Mouse (Mus musculus): Measurements from ENCODE around the gene Steap4. TPM values are rescaled to one million over a fixed set of nuclear protein-coding genes. Genes with fewer than 3 reads are reported as not detected.
A peak's percentile ranks its signal among the peaks of the same experiment; 100 is the strongest.
"Not testable (repeated sequence)": the region's sequence is repeated elsewhere in the genome, so short reads cannot be mapped to it uniquely, and the experiment has no call there.

Gene Steap4
- polyA plus RNA-seq (2015; fragmentation: Nextera tagmentation; extraction: Ambion mirVana), result 0.17 and 0.33 TPM in 2 replicates

DNA sequence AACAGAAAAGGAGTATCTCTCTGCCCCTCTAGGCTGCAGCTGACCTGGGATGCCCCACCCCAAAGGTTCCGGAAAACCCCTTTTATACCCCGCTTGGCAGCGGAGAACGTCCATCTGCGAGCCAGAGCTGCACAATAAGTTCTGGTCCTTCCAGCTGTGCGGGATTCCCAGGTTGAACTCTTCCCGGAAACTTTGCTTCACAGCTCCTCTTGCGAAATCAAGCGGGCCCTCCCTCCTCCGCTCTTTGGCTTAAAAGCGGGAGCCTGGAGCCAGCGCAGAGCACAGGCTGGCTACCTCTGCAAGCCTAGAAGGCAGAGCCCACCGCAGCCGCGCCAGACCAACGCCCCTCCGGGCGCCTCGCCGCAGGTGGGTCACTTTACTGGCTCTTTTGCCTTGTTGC lies at the start of gene Steap4:
Gene Steap4, plus strand, starts transcription at position 282 of the 400 bp plus-strand sequence.
- no peaks in the 10 kb centered on the region for H3K36me3 ChIP-seq
- H3K27ac ChIP-seq (replicated peaks), result no peak within 1 kb of the TSS
- H3K4me2 ChIP-seq, result peak within 1 kb of the TSS; percentile 70
- 0 out of 2 replicates have a peak, but pooled peaks cover 8% of the 10 kb centered on the region for H3K4me1 ChIP-seq
- H3K4me3 ChIP-seq, result peak within 1 kb of the TSS; percentile 44
- no peaks in the 10 kb centered on the region for H3K27me3 ChIP-seq (replicated peaks)
- ATAC-seq (ENCODE audit: extremely low read depth, insufficient number of reproducible peaks, low FRiP score, low TSS enrichment), result no peak
- no peaks in the 10 kb centered on the region for H3K9me3 ChIP-seq
- 2% methylated on average over 20 of the region's 20 CpGs for WGBS
- H3K9ac ChIP-seq, result peak within 1 kb of the TSS; percentile 68

- Histone ChIP-seq H3K4me1 (no peaks in the 10 kb centered on the region), H3K4me2 (no peak overlapping the region), H3K4me3 (no peak overlapping the region), H3K9me3 (no peaks in the 10 kb centered on the region), H3K36me3 (no peaks in the 10 kb centered on the region), H3K9ac (no peak overlapping the region), H3K27me3 (replicated peaks) (no peaks in the 10 kb centered on the region), H3K27ac (replicated peaks) (no peak overlapping the region)
- ATAC-seq (ENCODE audit: extremely low read depth, insufficient number of reproducible peaks, low FRiP score, low TSS enrichment), result no peak
- 57% methylated on average over 3 of the region's 3 CpGs for WGBS
Observed at GRCm38 (mm10) chr5:7911975-7912374, 48.3 kb upstream of the Steap4 start.

DNA sequence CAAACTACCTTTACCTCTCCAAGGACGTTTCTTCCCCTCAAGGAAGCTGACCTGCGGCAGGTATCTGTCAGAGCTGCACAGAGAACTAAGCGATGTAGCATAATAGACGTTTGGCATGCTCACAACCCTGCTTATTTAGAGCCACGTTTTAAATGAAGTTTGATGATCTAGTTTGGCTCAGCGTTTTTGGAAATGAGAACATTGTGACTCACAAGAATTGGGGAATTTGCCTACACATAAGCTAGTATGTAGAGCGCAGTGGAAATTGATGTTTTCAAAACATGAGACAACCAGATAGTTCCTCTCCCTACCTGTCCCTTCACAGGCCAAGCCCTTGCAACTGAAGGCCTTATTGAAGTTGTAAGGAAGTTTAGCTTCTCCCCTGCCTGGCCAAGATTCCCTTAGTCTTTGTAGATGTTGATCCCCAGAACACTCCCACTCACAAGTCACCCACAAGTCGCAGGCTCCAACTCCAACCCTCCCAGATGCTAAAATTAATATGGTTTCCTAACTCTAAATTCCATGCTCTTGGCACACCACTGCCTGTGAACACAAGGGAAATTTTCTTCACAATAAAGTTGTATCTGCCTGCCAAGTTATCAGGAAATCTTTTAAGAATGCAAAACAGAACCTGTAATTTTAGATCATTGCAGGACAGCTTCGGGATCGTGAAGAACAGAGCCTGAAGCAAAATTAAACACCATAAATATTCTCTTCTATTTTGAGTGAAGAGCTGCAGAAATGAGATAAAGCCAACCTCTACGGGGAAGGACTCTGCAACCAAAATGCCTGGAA lies 42.6 kb upstream of the Steap4 start:
- H3K4me2 ChIP-seq, result no peak overlapping the region
- H3K36me3 ChIP-seq, result no peaks in the 10 kb centered on the region
- no peaks in the 10 kb centered on the region for H3K9me3 ChIP-seq
- no peaks in the 10 kb centered on the region for H3K4me1 ChIP-seq
- H3K27me3 ChIP-seq (replicated peaks), result no peaks in the 10 kb centered on the region
- no peak for ATAC-seq (ENCODE audit: extremely low read depth, insufficient number of reproducible peaks, low FRiP score, low TSS enrichment)
- 74% methylated on average over 11 of the region's 11 CpGs for WGBS
- no peak overlapping the region for H3K4me3 ChIP-seq
- H3K27ac ChIP-seq (replicated peaks), result no peak overlapping the region
- no peak overlapping the region for H3K9ac ChIP-seq

DNA sequence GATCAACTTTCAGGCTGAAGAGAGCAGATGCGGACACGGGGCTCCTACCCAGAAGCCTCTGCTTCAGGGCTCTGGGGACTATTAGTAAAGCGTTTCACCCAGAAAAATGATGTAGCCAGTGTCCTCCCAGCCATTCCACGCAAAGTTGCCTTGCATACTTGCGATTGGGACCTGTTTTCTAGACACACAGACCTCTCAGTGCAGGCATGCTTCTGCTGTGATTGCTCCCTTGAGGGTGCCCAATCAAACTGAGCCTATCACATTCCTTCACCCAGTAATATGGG lies 42.0 kb upstream of the Steap4 start:
- H3K4me3 ChIP-seq, result no peak overlapping the region
- no peaks in the 10 kb centered on the region for H3K4me1 ChIP-seq
- H3K4me2 ChIP-seq, result no peak overlapping the region
- no peak for ATAC-seq (ENCODE audit: extremely low read depth, insufficient number of reproducible peaks, low FRiP score, low TSS enrichment)
- no peak overlapping the region for H3K9ac ChIP-seq
- 66% methylated on average over 5 of the region's 5 CpGs for WGBS
- no peak overlapping the region for H3K27ac ChIP-seq (replicated peaks)
- no peaks in the 10 kb centered on the region for H3K27me3 ChIP-seq (replicated peaks)
- no peaks in the 10 kb centered on the region for H3K36me3 ChIP-seq
- no peaks in the 10 kb centered on the region for H3K9me3 ChIP-seq

DNA sequence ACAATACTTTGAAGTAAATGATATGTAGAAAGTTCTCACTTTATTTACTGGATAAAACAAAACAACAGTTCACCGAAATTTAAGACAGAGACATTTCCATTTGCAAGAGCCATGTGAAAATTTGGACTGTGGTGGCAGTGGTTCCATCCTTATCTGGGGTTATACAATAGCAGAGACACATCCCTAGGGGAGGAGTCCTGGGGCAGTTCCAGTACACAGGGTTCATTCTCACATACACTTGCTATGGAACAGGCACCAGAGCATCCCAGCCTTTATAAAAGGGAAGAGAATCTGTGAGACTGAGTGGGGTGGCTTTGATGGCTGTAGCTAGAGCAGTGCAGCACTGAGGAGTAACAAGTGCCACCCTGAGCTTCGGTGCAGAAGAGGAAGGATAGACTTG lies 40.6 kb upstream of the Steap4 start:
- Histone ChIP-seq H3K9me3 (no peaks in the 10 kb centered on the region), H3K9ac (no peak overlapping the region), H3K4me2 (no peak overlapping the region), H3K4me1 (no peaks in the 10 kb centered on the region), H3K27me3 (replicated peaks) (no peaks in the 10 kb centered on the region), H3K27ac (replicated peaks) (no peak overlapping the region), H3K4me3 (no peak overlapping the region), H3K36me3 (no peaks in the 10 kb centered on the region)
- WGBS, result 64% methylated on average over 2 of the region's 2 CpGs
- no peak for ATAC-seq (ENCODE audit: extremely low read depth, insufficient number of reproducible peaks, low FRiP score, low TSS enrichment)

DNA sequence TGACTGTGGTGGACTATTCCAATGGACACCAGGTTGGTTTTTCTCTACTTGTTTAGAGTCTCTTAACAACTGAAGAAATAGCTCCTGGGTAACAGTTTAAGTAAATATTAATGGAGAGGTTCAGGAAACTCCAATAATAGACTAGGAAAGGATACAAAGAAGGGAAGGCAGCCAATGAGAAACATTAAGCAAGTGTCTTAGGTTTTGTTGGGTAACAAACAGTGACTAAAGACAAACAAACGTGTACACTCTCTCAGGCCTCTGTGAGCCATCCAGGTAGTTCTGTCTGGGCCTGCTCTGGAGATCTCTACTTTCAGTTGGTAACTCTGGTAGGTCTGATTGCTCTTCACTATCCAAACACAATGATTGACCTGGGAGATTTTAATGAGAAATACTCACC lies 37.5 kb upstream of the Steap4 start:
- H3K27ac ChIP-seq (replicated peaks), result no peak overlapping the region
- H3K9ac ChIP-seq, result no peak overlapping the region
- no peak overlapping the region for H3K4me2 ChIP-seq
- H3K4me1 ChIP-seq, result no peaks in the 10 kb centered on the region
- ATAC-seq (ENCODE audit: extremely low read depth, insufficient number of reproducible peaks, low FRiP score, low TSS enrichment), result no peak
- H3K36me3 ChIP-seq, result no peaks in the 10 kb centered on the region
- no peaks in the 10 kb centered on the region for H3K9me3 ChIP-seq
- no peak overlapping the region for H3K4me3 ChIP-seq
- 63% methylated on average over 1 of the region's 1 CpGs for WGBS
- H3K27me3 ChIP-seq (replicated peaks), result no peaks in the 10 kb centered on the region

GRCm38 (mm10) chr5:7923666-7924065 lies 36.6 kb upstream of the Steap4 start:
- H3K9me3 ChIP-seq, result no peaks in the 10 kb centered on the region
- H3K4me3 ChIP-seq, result no peak overlapping the region
- ATAC-seq (ENCODE audit: extremely low read depth, insufficient number of reproducible peaks, low FRiP score, low TSS enrichment), result no peak
- no peak overlapping the region for H3K9ac ChIP-seq
- H3K27ac ChIP-seq (replicated peaks), result no peak overlapping the region
- H3K4me2 ChIP-seq, result no peak overlapping the region
- 70% methylated on average over 3 of the region's 3 CpGs for WGBS
- H3K4me1 ChIP-seq, result no peaks in the 10 kb centered on the region
- H3K36me3 ChIP-seq, result no peaks in the 10 kb centered on the region
- H3K27me3 ChIP-seq (replicated peaks), result no peaks in the 10 kb centered on the region

DNA sequence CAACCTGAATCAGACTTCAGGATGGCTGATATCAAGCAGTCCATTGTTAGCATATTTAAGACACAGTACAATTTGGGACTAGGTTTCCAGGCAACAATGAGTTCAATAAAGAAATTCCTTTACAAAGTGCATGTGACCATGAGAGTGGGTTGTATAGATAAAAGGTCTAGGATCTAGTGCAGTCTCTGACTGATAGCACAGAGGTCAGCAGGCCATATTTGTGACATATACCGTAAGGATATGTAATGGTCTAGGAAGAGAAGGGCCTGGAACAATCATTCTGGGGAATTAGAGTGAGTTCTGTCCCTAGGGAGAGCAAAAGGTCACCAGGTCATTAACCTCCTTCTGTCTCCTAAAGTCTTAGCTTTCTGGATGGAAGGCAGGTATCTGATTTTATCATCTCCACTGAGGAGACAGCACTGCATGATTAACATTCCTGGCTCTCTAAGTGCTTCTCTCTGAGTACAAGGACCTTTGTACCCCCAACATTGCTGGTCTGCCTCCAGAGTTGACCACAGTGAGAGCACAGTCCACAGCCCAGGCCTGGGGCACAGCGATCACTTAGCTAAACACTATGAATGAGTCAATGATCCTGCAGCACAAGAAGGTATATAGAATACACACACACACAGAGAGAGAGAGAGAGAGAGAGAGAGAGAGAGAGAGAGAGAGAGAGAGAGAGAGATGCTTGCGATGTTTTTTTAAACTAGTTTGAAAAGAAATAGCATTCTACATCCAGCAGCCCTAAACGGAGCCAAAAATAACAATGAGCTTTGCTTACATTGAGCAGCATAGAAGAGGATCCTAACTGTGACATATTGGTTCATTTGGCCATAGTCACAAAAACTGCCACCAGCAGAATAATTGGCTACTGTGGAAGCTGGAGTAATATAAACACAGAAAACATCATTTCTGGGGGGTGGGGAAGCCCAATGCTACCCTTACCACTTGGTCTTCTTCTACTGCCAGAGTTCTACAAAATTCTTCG lies 27.7 kb upstream of the Steap4 start:
- Histone ChIP-seq H3K4me2 (no peak overlapping the region), H3K27me3 (replicated peaks) (no peaks in the 10 kb centered on the region), H3K4me3 (no peak overlapping the region), H3K4me1 (no peaks in the 10 kb centered on the region; the same call in 1 of the 2 replicates), H3K36me3 (no peaks in the 10 kb centered on the region), H3K9me3 (no peaks in the 10 kb centered on the region), H3K9ac (no peak overlapping the region), H3K27ac (replicated peaks) (no peak overlapping the region)
- whole genome bisulfite sequencing, result 60% methylated on average over 5 of the region's 5 CpGs
- no peak for ATAC-seq (ENCODE audit: extremely low read depth, insufficient number of reproducible peaks, low FRiP score, low TSS enrichment)

GRCm38 (mm10) chr5:7933495-7933894 lies 26.8 kb upstream of the Steap4 start:
- H3K4me3 ChIP-seq; H3K9me3 ChIP-seq; H3K4me2 ChIP-seq; H3K27me3 ChIP-seq (replicated peaks); H3K9ac ChIP-seq; ATAC-seq (ENCODE audit: extremely low read depth, insufficient number of reproducible peaks, low FRiP score, low TSS enrichment); H3K27ac ChIP-seq (replicated peaks); H3K36me3 ChIP-seq; H3K4me1 ChIP-seq: not testable (repeated sequence)
- 62% methylated on average over 11 of the region's 11 CpGs for WGBS

DNA sequence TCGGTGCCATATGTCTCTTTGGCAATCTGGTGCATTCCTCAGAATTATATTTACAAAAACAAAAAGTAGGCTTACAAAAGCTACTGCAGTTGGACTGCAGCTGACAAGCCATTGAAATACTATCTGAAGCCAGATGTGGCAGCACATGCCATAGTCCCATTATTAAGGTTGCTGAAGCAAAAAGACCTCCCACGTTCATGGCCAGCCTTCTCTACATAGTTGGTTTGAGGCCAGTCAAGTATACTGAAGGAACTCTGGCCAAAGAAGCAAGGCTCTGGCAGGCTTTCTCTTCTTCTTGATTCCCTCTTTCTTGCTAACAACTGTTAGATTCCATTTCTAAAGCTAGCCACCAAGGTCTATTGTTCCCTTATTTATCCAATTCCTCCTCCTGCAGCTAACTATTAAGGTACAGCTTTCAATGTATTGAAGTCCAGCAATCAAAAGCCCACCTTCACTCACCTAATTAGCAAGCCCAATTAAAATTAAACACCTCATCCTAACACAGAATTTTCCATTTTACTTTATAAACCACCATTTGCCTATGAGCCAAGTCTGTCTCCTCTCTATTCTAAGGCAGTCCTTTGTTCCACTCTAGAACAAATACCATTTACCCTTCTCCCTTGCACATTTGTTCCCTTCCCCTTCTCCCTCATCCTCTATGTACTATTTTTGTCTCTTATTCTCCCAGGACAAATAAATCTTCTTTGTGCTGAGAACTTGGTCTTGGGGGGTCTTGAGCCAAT lies 26.2 kb upstream of the Steap4 start:
- no peaks in the 10 kb centered on the region; the same call in 1 of the 2 replicates for H3K4me1 ChIP-seq
- H3K36me3 ChIP-seq, result no peaks in the 10 kb centered on the region
- 69% methylated on average over 2 of the region's 2 CpGs for WGBS
- no peak for ATAC-seq (ENCODE audit: extremely low read depth, insufficient number of reproducible peaks, low FRiP score, low TSS enrichment)
- H3K4me3 ChIP-seq, result no peak overlapping the region
- H3K27ac ChIP-seq (replicated peaks), result no peak overlapping the region
- H3K9me3 ChIP-seq, result no peaks in the 10 kb centered on the region
- no peaks in the 10 kb centered on the region for H3K27me3 ChIP-seq (replicated peaks)
- H3K9ac ChIP-seq, result no peak overlapping the region
- no peak overlapping the region for H3K4me2 ChIP-seq

- no peak overlapping the region for H3K27ac ChIP-seq (replicated peaks)
- H3K9me3 ChIP-seq, result no peaks in the 10 kb centered on the region
- ATAC-seq (ENCODE audit: extremely low read depth, insufficient number of reproducible peaks, low FRiP score, low TSS enrichment), result no peak
- 74% methylated on average over 2 of the region's 2 CpGs for WGBS
- H3K4me1 ChIP-seq, result 0 out of 2 replicates have a peak, but pooled peaks cover 3% of the 10 kb centered on the region
- no peaks in the 10 kb centered on the region for H3K36me3 ChIP-seq
- H3K27me3 ChIP-seq (replicated peaks), result no peaks in the 10 kb centered on the region
- H3K4me3 ChIP-seq, result no peak overlapping the region
- no peak overlapping the region for H3K9ac ChIP-seq
- no peak overlapping the region for H3K4me2 ChIP-seq
Observed at GRCm38 (mm10) chr5:7954838-7955237, 5.4 kb upstream of the Steap4 start.
